In genomic region chr11:101658751-101659558, GRCm38 (mm10) we compare ENCODE assay signal across 8 mouse cellular contexts. TPM values are rescaled to one million over a fixed set of nuclear protein-coding genes. Genes with fewer than 3 reads are reported as not detected.
DNase-seq lines count a peak whose midpoint lies in the region; ATAC-seq and TF ChIP-seq lines count a peak whose summit lies in the region.

No protein-coding gene starts in this region.

- peak; percentile 73; the same call in 1 of the 2 replicates for TF ChIP-seq CTCF in brain, embryonic 14.5 days (IDR thresholded peaks at IDR 0.05; ENCODE audit: borderline replicate concordance, extremely low read depth, insufficient read depth, insufficient read length)
- peak; percentile 46; the same call in 1 of the 2 replicates for TF ChIP-seq CTCF in spleen, adult 2 months (IDR thresholded peaks at IDR 0.05; ENCODE audit: extremely low read depth, insufficient read depth, insufficient read length, insufficient replicate concordance)

- intact Hi-C loops in left cerebral cortex, postnatal 36 days (cut with DNase I), result loop anchor here (1.0 kb wide), 1 partner anchor 73 kb away; the partner anchor contains the start of gene Dhx8

- no peak overlapping the region for H3K4me3 ChIP-seq in heart, embryonic 10.5 days
- H3K4me3 ChIP-seq in forebrain, embryonic 10.5 days, result no peak overlapping the region
- no peak overlapping the region for H3K4me3 ChIP-seq in hindbrain, embryonic 11.5 days (ENCODE audit: low read depth, low read length)
- H3K4me3 ChIP-seq in spleen, adult 2 months (ENCODE audit: extremely low read depth, insufficient read depth, insufficient read length), result no peak overlapping the region

- peak; percentile 92 for DNase-seq in heart, adult 11 months
- no peak for DNase-seq in heart, embryonic 10.5 days (ENCODE audit: low spot score)
- DNase-seq in brain, embryonic 14.5 days (ENCODE audit: low read depth), result peak; percentile 90
- peak; percentile 65 for DNase-seq in forebrain, embryonic 10.5 days (ENCODE audit: extremely low spot score, low spot score)
- DNase-seq in hindbrain, embryonic 11.5 days (ENCODE audit: low spot score), result peak; percentile 84
- peak; percentile 38 to 45 for DNase-seq in left cerebral cortex, postnatal 36 days (ENCODE audit: low spot score in 2 of 2)
- DNase-seq in mesoderm, embryonic 11.5 days (ENCODE audit: low read depth, low spot score), result peak; percentile 89
- DNase-seq in spleen, adult 2 months (ENCODE audit: low read depth in 1 of 2, low spot score in 2 of 2), result peak; percentile 37 to 76

- no peaks in the 10 kb centered on the region for H3K27me3 ChIP-seq in heart, embryonic 10.5 days (ENCODE audit: insufficient read depth, poor library complexity, severe bottlenecking)
- peaks cover 5% of the 10 kb centered on the region; the same call in 1 of the 2 replicates for H3K27me3 ChIP-seq in forebrain, embryonic 10.5 days (ENCODE audit: poor library complexity, severe bottlenecking)
- no peaks in the 10 kb centered on the region for H3K27me3 ChIP-seq in hindbrain, embryonic 11.5 days (ENCODE audit: control insufficient read depth, insufficient read depth, low read length)
- no peaks in the 10 kb centered on the region for H3K27me3 ChIP-seq in spleen, adult 2 months (ENCODE audit: control insufficient read depth, insufficient read depth, low read length)

- peaks cover 19% of the 10 kb centered on the region for H3K4me1 ChIP-seq in heart, embryonic 10.5 days
- H3K4me1 ChIP-seq in forebrain, embryonic 10.5 days, result peaks cover 12% of the 10 kb centered on the region
- H3K4me1 ChIP-seq in hindbrain, embryonic 11.5 days (replicated peaks; ENCODE audit: control insufficient read depth, insufficient read depth, low read length), result no peaks in the 10 kb centered on the region
- H3K4me1 ChIP-seq in spleen, adult 2 months (ENCODE audit: control insufficient read depth, insufficient read depth, insufficient read length), result no peaks in the 10 kb centered on the region; the same call in 1 of the 2 replicates

- TF ChIP-seq POLR2A in brain, embryonic 14.5 days (IDR thresholded peaks at IDR 0.05; ENCODE audit: borderline replicate concordance, extremely low read depth, insufficient read depth, insufficient read length, poor library complexity, severe bottlenecking), result no peak
- TF ChIP-seq POLR2A in spleen, adult 2 months (IDR thresholded peaks at IDR 0.05; ENCODE audit: low read depth, low read length), result no peak

- ATAC-seq in hindbrain, embryonic 11.5 days (ENCODE audit: low FRiP score), result 0 out of 2 replicates have a peak, but pooled peaks have one; percentile 10

- WGBS in heart, embryonic 10.5 days, result 30% methylated on average over 10 of the region's 10 CpGs
- 41% methylated on average over 10 of the region's 10 CpGs for WGBS in forebrain, embryonic 10.5 days
- 33% methylated on average over 10 of the region's 10 CpGs for WGBS in hindbrain, embryonic 11.5 days
- 23% methylated on average over 10 of the region's 10 CpGs for WGBS in spleen, adult 2 months

- no peak overlapping the region for H3K4me2 ChIP-seq in hindbrain, embryonic 11.5 days (replicated peaks; ENCODE audit: low read depth, low read length)

- no peak overlapping the region for H3K27ac ChIP-seq in heart, embryonic 10.5 days
- H3K27ac ChIP-seq in forebrain, embryonic 10.5 days, result 0 out of 2 replicates have a peak overlapping the region, but pooled peaks have one; percentile 48
- peak overlapping the region; percentile 65 for H3K27ac ChIP-seq in hindbrain, embryonic 11.5 days (ENCODE audit: low read depth, low read length)
- H3K27ac ChIP-seq in spleen, adult 2 months (ENCODE audit: insufficient read depth, low read length), result peak overlapping the region; percentile 76

- H3K9ac ChIP-seq in hindbrain, embryonic 11.5 days (ENCODE audit: low read depth, low read length), result no peak overlapping the region

- no peaks in the 10 kb centered on the region for H3K9me3 ChIP-seq in heart, embryonic 10.5 days
- H3K9me3 ChIP-seq in forebrain, embryonic 10.5 days, result no peaks in the 10 kb centered on the region
- H3K9me3 ChIP-seq in hindbrain, embryonic 11.5 days (ENCODE audit: control insufficient read depth, low read length), result no peaks in the 10 kb centered on the region

- H3K36me3 ChIP-seq in heart, embryonic 10.5 days, result no peaks in the 10 kb centered on the region
- H3K36me3 ChIP-seq in forebrain, embryonic 10.5 days (replicated peaks), result no peaks in the 10 kb centered on the region
- no peaks in the 10 kb centered on the region for H3K36me3 ChIP-seq in hindbrain, embryonic 11.5 days (ENCODE audit: control insufficient read depth, insufficient read depth, low read length)
- no peaks in the 10 kb centered on the region for H3K36me3 ChIP-seq in spleen, adult 2 months (ENCODE audit: control insufficient read depth, insufficient read depth, low read length)

RNA-seq across cellular contexts. Expression of gene Arl4d, which starts 6.4 kb away (rescaled TPM):
- 10.3 and 10.9 TPM in 2 replicates for polyA plus RNA-seq in heart, embryonic 10.5 days (2016; fragmentation: Nextera tagmentation; extraction: Ambion mirVana)
- 18.9 and 42.0 TPM in 2 replicates for polyA plus RNA-seq in brain, embryonic 14.5 days (2012; rRNA removed)
- 2.4 and 3.1 TPM in 2 replicates for polyA plus RNA-seq in forebrain, embryonic 10.5 days (2016; fragmentation: Nextera tagmentation; extraction: Ambion mirVana)
- polyA plus RNA-seq in hindbrain, embryonic 11.5 days (2014; fragmentation: Nextera tagmentation; extraction: Ambion mirVana), result 14.1 and 14.2 TPM in 2 replicates
- 10 to 100 TPM; 18.3 to 38.8 TPM for total RNA-seq in left cerebral cortex, postnatal 36 days (2021)
- polyA plus RNA-seq in spleen, adult 2 months (2012; rRNA removed), result 9.1 and 11.5 TPM in 2 replicates

RNA-seq across cellular contexts. Expression of gene Rdm1, which starts 32.0 kb away (rescaled TPM):
- polyA plus RNA-seq in heart, embryonic 10.5 days (2016; fragmentation: Nextera tagmentation; extraction: Ambion mirVana), result 24.0 and 26.8 TPM in 2 replicates
- 13.7 and 25.0 TPM in 2 replicates for polyA plus RNA-seq in brain, embryonic 14.5 days (2012; rRNA removed)
- polyA plus RNA-seq in forebrain, embryonic 10.5 days (2016; fragmentation: Nextera tagmentation; extraction: Ambion mirVana), result 30.7 and 33.9 TPM in 2 replicates
- 34.5 and 35.5 TPM in 2 replicates for polyA plus RNA-seq in hindbrain, embryonic 11.5 days (2014; fragmentation: Nextera tagmentation; extraction: Ambion mirVana)
- total RNA-seq in left cerebral cortex, postnatal 36 days (2021), result 1 to 10 TPM; 6.0 to 6.5 TPM
- polyA plus RNA-seq in spleen, adult 2 months (2012; rRNA removed), result 17.6 and 18.8 TPM in 2 replicates

RNA-seq across cellular contexts. Expression of gene Gm11634, which starts 59.9 kb away (rescaled TPM):
- polyA plus RNA-seq in heart, embryonic 10.5 days (2016; fragmentation: Nextera tagmentation; extraction: Ambion mirVana), result not detected in 2 replicates
- not detected in 2 replicates for polyA plus RNA-seq in brain, embryonic 14.5 days (2012; rRNA removed)
- polyA plus RNA-seq in forebrain, embryonic 10.5 days (2016; fragmentation: Nextera tagmentation; extraction: Ambion mirVana), result not detected in 2 replicates
- polyA plus RNA-seq in hindbrain, embryonic 11.5 days (2014; fragmentation: Nextera tagmentation; extraction: Ambion mirVana), result not detected in 2 replicates
- not detected for total RNA-seq in left cerebral cortex, postnatal 36 days (2021)
- not detected in 2 replicates for polyA plus RNA-seq in spleen, adult 2 months (2012; rRNA removed)
